Mouse (Mus musculus): ENCODE data around the gene Cnot2.
"Not testable (repeated sequence)": the region's sequence is repeated elsewhere in the genome, so short reads cannot be mapped to it uniquely, and the experiment has no call there.

Cnot2 gene

GRCm38 (mm10) chr10:116581369-116581718 is at the start of gene Cnot2:
Cnot2 (minus strand) TSS chr10:116581511.
- DNase-seq = peak; percentile 95

GRCm38 (mm10) chr10:116628926-116629325 is 47.6 kb upstream of the Cnot2 start:
- DNase-seq = no peak

GRCm38 (mm10) chr10:116626009-116626408 is 44.7 kb upstream of the Cnot2 start:
- DNase-seq = no peak

GRCm38 (mm10) chr10:116613250-116613649 is 31.9 kb upstream of the Cnot2 start:
- DNase-seq = not testable (repeated sequence)

GRCm38 (mm10) chr10:116604905-116605162 is 23.5 kb upstream of the Cnot2 start:
- DNase-seq = no peak

- DNase-seq = no peak
Observed at GRCm38 (mm10) chr10:116604081-116604904, 23.0 kb upstream of the Cnot2 start.

- no peak for DNase-seq
Observed at GRCm38 (mm10) chr10:116599056-116599850, 17.9 kb upstream of the Cnot2 start.

GRCm38 (mm10) chr10:116582738-116583137 is 1.4 kb upstream of the Cnot2 start:
- DNase-seq = peak; percentile 36

- DNase-seq = peak; percentile 70
Observed at GRCm38 (mm10) chr10:116581719-116582481, 589 bp upstream of the Cnot2 start.

GRCm38 (mm10) chr10:116580591-116581358 is 536 bp downstream of the Cnot2 start:
- peak; percentile 37 for DNase-seq

GRCm38 (mm10) chr10:116579478-116579877 is 1.8 kb downstream of the Cnot2 start:
- no peak for DNase-seq

- DNase-seq = no peak
Observed at GRCm38 (mm10) chr10:116578375-116578774, 2.9 kb downstream of the Cnot2 start.

GRCm38 (mm10) chr10:116577181-116577580 is 4.1 kb downstream of the Cnot2 start:
- no peak for DNase-seq

GRCm38 (mm10) chr10:116576071-116576470 is 5.2 kb downstream of the Cnot2 start:
- DNase-seq = not testable (repeated sequence)

GRCm38 (mm10) chr10:116570526-116570925 is 10.8 kb downstream of the Cnot2 start:
- no peak for DNase-seq

- no peak for DNase-seq
Observed at GRCm38 (mm10) chr10:116568539-116568938, 12.8 kb downstream of the Cnot2 start.

GRCm38 (mm10) chr10:116567491-116568405 is 13.6 kb downstream of the Cnot2 start:
- no peak for DNase-seq

- DNase-seq = not testable (repeated sequence)
Observed at GRCm38 (mm10) chr10:116566492-116566891, 14.8 kb downstream of the Cnot2 start.

- DNase-seq = no peak
Observed at GRCm38 (mm10) chr10:116564828-116565602, 16.3 kb downstream of the Cnot2 start.

- no peak for DNase-seq
Observed at GRCm38 (mm10) chr10:116562731-116563480, 18.4 kb downstream of the Cnot2 start.

Data from lung, postnatal 10 days (tissue).